Mouse (Mus musculus) kidney, postnatal 10 days (tissue): ENCODE data around the gene Dnase1l2.

ENCODE experiments used
- DNase-seq: peaks from one replicate; pipeline ENCODE4 v3.0.0; 2021; ENCODE audit warnings: mixed read lengths

The Dnase1l2 gene

DNA sequence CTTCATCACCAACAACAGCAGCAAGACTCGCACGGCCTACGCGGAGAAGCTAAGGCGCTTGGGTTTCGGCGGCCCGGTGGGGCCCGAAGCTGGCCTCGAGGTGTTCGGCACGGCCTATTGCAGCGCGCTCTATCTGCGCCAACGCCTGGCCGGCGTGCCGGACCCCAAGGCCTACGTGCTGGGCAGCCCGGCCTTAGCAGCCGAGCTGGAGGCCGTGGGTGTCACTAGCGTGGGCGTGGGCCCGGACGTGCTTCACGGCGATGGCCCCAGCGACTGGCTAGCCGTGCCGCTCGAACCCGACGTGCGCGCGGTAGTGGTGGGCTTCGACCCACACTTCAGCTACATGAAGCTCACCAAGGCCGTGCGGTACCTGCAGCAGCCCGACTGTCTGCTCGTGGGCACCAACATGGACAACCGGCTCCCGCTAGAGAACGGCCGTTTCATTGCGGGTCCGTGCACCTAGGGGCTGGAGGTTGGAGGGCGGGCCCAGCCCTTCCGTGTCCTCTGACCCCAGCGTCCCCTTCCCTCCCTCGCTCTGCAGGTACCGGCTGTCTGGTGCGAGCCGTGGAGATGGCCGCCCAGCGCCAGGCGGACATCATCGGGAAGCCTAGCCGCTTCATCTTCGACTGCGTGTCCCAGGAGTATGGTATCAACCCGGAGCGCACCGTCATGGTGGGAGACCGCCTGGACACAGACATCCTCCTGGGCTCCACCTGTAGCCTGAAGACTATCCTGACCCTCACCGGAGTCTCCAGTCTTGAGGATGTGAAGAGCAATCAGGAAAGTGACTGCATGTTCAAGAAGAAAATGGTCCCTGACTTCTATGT is 28.0 kb upstream of the Dnase1l2 start:
- peak; percentile 64 for DNase-seq

DNA sequence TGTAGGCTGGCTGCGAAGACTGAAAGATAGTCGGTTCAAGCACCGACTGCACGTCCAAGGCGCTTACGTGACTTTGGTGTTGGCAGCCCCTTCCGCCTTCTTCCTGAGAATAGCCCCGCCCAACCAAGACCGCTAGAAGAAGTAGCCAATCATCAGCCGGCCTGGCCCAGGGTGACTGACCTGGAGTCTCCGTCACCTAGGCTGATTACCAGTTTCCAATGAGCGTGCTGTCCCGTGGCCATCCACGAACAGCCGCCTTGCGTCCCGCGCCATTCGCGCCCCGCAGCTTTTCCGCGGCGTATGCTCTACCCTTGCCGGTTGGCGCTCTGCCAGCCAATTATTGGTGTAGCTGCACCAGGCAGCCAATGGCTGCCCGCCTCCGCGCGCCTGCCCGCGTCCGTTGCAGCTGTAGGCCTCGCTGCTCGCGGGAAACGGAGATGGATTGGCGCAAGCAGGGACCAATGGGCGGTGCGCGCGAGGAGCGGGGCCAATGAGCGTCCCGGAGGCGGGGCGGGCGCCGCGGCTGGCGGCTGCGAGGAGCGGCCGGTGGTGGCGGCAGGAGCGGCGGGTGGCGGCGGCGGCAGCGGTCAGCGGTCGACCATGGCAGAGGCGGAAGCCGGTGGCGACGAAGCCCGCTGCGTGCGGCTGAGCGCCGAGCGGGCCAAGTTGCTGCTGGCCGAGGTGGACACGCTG is 27.2 kb upstream of the Dnase1l2 start, which contains the start of the genes E4f1 and Pgp:
TSS of gene E4f1 (minus strand) at position 404 of the 693 bp plus-strand sequence.
TSS of gene Pgp (plus strand) at position 483 of the 693 bp plus-strand sequence.
- DNase-seq, result peak; percentile 99

DNA sequence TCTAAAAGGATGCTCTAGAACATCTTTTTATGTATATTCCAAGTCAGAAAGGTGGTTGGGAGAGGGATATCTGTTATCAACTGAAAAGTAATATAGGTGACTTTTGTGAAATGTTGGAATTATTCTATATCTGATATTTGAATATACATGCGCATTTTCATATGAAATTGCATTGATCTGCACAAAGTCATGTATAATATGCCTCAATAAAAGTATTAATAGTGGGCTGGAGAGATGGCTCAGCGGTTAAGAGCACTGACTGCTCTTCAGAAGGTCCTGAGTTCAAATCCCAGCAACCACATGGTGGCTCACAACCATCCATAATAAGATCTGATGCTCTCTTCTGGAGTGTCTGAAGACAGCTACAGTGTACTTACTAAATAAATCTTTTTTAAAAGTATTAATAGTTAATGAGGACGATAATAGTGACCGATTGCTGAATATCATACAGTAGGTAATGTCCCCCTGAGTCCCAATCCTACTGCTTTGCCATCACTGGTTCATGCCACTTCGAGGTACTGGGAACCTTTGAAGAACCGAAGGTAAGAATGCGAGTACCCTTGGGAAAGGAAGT is 26.5 kb upstream of the Dnase1l2 start:
- DNase-seq, result no peak

DNA sequence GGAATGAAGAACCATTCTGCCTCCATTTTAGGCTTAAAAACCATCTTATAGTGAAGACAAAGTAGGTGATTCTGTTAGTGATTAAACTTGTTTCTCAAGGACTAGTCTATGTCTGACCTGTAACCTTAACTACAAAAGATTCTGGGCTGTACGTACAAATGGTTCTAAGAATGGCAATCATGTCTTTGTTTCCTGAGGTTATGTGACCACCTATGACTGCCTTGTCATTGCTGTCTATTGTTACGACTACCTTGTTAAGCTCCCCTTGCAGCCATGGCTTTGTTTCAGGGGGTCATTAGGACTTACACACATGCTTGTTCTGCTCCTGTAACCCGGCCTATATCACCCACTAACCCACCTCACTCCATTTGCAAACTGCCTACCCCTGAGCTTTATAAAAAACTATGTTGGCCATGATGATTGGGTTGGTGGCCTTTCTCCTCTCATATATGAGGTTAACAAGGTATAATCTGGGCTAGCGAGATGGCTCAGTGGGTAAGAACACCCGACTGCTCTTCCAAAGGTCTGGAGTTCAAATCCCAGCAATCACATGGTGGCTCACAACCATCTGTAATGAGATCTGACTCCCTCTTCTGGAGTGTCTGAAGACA is 25.8 kb upstream of the Dnase1l2 start:
- DNase-seq, result no peak

DNA sequence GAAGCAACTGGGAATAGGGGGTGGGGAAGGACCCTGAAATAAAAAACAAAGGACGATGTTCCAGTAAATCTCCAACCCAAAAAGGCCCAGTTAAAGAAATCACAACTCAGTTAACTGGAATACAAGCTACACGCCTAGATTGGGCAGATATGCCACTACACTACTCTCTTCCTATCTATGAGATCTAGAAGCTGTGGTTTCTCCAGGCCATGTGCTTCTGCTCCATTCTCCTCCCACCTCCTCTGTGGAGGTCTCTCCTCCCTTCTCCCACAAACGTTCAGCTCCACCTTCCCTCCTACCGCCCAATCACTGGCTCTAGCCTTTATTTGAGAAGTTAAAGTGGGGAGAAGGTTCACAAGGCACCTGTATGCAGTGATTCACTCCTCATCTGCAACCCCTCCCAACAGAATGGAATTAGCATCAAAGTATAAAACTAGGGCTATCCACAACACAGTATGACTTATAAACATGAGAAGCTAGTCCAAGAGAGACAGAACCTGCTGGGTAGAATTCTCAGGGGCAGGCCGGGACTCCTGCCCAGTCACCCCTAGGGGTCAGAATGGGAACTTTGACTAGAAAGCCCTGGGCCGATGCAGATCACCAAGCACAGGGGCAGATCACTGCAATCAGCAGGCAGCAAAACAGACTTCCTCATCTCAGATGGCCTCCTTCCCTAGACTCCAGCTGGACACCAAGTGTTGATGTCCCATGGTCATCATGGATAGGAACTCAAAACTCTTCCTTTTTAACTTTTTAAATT is 20.6 kb upstream of the Dnase1l2 start:
- peak; percentile 24 for DNase-seq

DNA sequence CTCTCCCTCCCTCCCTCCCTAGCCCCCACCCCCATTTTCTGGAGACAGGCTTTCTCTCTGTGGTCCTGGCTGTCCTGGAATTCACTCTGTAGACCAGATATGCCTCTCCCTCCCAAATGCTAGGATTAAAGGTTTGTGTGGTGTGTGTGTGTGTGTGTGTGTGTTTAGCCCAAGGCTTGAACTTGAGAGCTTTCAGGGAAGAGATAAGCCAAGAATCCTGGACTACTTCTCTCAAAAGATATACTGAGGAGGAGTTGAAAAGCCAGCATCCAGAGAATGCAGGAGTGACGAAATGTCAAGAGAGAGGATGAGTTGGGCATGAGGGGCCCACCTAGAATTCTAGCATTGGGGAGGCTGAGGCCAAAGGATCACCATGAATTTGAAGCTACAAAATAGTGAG is 20.0 kb upstream of the Dnase1l2 start:
- no peak for DNase-seq

DNA sequence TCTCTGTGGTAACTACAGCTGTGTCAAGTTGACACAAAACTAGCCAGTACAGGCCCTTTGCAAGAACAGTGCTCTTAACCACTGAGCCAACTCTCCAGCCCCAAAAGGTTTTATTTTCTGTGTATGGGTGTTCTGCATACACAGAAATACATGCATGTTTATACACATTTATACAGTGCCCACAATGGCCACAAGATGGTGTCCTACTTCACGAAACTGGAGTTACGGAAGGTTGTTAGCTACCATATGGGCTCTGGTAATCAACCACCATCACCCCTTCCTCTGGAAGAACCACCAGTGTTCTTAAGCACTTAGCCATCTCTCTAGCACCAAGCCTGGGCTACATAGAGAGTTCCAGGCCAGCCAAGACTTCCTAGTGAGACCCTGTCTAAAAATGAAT is 18.7 kb upstream of the Dnase1l2 start:
- peak; percentile 44 for DNase-seq

DNA sequence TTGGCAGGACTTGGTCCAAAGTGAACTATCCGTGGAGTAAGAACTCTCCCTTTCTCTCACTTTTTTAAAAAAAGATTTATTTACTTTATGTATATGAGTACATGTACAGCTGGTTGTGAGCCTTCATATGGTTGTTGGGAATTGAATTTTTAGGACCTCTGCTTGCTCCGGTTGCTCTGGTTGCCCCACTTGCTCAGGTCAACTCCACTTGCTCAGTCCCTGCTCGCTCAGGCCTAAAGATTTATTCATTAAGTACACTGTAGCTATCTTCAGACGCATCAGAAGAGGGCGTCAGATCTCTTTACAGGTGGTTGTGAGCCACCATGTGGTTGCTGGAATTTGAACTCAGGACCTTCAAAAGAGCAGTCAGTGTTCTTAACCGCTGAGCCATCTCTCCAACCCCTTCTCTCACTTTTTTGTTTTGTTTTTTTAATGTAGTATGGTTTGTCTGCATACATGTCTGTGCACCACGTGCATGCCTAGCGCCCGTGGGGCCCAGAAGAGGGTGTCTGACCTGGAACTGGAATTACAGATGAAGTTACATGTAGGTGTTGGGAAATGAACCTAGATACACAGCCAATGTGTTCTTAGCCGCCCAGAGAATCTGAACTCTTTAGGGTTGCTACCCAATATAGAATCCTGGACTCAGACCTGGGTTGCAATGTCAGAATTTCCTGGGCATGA is 12.8 kb upstream of the Dnase1l2 start:
- DNase-seq, result peak; percentile 19

DNA sequence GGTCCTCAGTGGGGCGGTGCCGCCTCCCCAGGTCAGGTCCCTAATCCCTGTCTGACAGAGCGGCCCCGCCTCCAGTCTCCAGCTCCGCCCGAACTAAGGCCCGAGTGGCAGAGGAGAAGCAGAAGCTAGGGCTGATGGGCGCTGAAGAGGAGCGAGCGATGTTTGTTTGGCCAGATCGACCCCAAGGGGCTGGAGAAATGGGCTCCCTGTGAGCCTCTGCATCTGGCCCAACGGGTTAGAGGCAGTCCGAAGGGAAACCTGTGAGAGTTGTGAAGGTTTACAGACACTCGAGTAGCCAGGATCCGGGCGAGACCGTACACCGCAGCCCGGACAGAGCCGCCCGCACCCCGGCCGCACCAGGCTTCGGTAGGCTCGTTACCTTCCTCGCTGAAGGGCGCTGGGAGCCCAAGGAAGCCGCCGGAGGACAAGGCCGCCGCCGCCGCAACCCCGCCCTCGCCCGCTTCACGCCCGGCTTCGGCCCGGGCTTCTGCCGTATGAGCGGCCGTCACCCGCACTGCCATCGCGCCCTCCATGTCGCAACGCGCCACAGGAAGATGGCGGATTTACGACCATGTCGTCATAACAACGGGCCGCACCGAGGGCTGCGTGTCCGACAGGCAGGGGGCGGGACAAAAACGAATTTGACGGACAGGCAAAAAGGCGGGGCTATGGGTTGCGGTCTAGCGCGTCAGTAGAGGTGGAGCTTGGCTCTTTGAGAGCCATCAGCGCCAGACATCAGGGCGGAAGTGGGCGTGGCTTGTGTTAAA is 12.0 kb upstream of the Dnase1l2 start:
- peak; percentile 100 for DNase-seq

DNA sequence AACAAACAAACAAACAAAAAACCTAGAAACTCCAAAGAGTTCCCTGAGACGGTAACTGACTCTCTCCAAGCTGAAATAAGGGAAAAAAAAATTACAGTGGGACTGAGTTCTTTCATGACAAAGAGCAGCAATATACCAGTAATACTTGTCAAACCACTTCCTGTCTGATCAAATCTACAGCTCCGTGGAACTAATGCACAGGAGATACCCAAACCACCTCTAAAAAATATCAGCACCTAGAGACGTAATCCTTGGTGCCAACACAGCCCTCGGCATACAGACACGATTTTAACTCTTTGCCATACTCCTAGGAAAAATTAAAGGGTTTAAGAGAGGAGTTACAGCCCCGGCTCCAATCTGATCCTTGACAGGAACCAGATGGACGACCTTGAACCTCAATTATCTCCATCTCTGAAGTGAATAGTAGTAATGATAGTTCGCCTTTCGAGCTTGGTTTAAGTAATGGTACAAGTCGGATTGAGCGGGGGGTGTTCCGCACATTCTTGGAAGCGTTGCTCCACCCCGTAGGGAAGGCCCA is 11.4 kb upstream of the Dnase1l2 start:
- no peak for DNase-seq

DNA sequence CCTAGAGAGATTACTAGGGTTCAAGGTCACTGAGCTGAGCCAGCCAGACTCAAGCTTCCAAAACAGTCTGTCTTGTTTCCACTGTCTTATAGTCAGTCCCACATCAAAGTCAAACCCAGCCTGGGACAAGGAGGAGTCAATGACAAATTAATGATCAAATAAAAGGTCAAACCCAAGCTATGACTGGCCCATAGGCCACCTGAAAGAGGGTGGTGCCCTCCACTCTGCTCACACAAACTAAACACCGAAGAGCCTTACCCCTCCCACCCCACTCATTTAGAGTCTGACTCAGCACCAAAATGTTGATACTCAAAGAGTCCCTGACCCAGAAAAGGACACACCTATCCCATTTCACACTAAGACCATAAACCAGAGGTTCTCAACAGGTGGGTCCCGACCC is 10.5 kb upstream of the Dnase1l2 start:
- DNase-seq, result no peak

DNA sequence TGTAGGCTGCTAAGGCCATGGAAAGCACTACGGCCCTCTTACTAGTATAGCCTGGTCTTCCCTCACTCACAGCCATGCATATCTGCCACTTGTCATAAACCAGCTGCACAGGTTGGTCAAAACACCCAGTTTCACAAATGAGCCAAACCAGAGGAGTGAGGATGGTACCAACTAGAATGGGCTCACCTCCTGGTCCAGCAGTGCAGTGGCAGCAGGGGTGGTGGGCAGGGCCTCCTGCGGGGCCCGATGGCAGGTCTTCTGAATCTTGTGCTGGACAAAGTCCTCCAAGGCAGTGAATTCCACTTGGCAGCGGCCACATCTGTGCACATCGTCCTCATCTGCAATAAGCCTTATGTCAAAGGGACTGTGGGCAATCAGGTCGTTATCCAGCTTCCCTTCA is 8.3 kb upstream of the Dnase1l2 start:
- DNase-seq, result no peak

DNA sequence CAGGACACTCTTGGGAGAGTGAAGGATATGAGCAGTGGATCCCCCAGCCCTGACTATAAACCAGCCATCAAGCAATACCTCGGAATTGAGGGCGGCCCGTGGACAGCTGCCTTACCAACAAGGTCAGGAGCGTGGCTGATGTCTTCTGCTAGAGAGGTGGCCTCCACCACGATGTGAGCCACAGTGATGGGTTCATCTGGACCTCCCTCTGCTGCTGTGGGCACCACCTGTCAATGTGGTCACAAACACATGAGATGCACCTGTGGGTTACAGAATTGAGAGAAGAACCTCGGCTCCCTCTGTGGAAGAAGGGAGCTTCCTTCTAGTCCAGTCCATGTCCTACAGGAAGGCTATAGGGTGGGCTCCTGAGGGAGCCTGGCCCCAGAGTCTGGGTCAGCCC is 6.6 kb upstream of the Dnase1l2 start:
- DNase-seq, result no peak

DNA sequence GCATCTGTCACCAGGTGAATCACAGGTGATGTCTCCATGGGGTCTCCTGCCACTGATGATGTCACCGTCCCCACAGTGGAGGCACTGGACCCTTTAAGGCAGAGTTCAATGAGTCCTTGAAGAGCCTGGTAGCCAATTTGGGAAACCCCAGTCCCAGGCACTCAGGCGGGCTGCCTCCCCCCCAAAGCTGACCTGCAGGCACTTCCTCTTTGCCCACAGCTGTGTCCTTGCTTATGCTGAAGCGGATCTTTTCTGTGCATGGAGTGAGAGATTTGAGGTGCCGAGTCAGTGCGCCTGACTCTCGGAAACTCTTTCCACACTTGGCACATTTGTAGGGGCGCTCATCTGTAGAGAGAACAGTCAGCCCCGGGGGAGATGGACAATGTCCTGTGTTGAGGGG is 3.7 kb upstream of the Dnase1l2 start:
- DNase-seq, result no peak

DNA sequence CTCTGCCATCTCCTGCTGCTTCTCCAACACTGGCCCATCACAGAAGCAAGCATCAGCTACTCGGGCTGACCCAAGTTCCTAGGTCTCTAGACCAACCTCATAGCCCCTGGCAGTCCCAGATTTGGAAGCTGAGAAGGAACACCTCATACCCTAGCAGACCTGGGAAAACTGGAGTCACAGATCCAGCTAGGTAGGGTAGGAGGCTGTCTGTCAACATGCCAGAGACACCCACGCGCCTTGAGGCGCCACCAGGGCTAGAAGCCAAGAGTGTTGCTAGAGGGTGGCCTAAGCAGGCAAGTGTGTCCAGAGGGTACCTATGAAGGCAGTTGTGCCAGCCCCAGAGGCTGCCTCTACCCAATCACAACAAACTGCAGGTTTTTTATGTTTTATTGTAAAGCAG is 504 bp upstream of the Dnase1l2 start:
- peak; percentile 48 for DNase-seq

DNA sequence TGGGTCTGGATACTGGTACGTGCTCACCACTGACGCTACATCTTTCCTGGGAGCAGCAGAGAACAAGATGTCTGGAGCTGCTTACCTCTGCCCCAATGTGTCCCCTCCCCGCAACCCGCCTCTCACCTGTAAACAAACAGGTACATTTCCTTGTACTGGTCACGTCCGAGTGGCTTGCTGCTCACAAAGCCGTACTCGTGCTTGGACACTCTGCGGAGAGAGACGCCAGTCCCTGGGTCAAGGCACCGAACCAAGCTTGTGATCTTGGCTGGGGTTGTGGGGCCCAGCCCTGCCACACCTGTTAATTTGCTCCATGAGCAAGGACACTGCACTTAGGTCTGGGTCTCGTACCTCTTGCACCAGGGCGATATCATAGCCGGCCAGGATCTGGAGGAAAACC is 798 bp downstream of the Dnase1l2 start:
- no peak for DNase-seq

DNA sequence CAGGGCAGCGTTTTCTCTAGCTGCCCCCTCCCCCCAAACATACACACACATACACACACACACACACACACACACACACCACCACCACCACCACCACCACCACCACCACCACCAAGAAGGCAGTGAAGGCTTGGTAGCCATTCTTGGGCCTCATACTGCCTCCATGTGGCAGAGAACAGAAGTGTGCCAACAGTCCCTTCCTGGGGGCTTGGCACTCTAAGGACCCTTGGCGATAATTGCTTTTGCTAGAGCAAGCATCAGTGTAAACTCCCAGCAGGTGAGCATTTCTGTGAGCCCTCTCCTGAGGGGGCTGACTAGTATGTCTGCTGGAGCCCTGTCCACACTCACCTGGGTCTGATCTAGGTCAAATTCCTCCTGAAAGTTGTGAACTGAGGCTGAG is 1.8 kb downstream of the Dnase1l2 start:
- no peak for DNase-seq

DNA sequence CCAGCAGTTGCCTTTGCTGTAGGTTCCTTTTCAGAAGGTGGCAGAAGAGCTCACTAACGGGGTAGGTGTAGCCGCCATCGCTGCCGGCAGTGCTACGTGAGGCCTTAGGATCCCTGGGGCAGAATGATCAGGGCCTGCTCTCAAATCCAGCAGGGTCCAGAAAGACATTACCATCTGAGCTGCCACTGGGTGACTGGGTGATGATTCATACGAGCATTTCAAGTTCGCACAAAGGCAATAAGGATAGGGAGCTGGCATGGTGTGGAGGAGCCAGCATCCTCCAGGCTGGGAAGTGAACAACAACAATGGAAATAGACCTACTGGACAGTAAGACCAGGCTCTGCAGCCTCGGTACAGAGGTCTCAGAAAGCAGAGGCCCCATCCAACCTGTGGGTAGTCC is 2.5 kb downstream of the Dnase1l2 start:
- no peak for DNase-seq

DNA sequence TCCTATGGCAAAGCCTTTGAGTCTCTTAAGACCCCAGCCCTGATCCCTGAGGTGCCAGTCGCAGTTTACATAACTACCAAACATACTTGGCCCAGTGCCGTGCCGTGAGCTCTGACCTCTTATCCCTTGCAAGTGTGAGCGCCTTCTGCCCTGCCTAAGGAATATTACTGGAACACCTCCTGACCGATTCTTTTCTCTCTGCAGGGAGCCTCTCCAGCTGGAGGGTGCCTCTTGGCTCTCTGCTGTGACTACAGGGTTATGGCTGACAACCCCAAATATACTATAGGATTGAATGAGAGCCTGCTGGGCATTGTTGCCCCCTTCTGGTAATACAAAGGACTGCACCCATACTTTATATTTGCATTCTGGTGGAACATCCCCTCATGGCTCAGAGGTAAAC is 5.9 kb downstream of the Dnase1l2 start:
- no peak for DNase-seq

DNA sequence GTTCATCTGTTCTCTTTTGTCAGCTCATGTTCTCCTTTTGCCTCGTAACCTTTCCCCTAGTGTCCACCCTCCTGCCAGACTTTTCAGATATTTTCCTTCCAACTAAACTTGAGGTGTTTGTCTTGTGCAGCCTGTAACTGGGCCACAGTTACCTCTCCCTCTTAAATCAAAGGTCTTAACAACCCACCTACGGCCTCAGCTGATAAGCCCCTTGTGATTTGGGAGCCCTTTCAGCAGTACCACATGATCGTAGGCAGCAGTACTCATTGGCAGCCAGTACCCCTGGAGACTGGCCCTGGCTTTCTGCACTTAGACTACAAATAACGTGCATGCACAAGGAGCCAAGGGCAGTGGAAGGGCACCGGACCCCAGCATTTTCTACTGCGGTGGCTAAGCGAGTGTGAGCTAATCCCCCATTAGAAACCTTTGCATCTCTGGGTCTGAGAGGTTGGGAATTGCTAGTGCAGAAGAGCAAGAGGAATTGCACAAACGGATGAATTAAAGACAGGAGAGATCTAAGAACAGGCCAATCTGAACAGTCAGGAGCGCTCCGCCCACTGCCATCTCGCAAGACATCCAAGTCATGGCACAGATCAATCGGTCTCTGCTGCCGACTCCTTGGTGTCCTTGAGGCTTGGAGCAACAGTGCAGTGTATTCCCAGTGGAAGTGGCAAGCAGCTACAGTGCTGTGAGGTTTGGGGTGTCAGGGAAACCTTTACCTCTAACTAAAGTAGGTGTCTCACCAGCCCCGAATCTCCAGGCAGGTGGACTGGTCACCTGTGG is 13.5 kb downstream of the Dnase1l2 start:
- DNase-seq, result no peak
